Mouse (Mus musculus) 416B (cell line): ENCODE results near the gene Chrna5.
"Not testable (repeated sequence)": the region's sequence is repeated elsewhere in the genome, so short reads cannot be mapped to it uniquely, and the experiment has no call there.

Experiments used
- DNase-seq: peaks from one replicate; pipeline ENCODE4 v3.0.0; 2011; ENCODE audit warnings: low read depth

The Chrna5 gene

GRCm38 (mm10) chr9:54980674-54981073 is at the start of gene Chrna5:
Gene Chrna5, plus strand, starts transcription at chr9:54980880.
- DNase-seq, result no peak

GRCm38 (mm10) chr9:54931765-54932164 is 48.9 kb upstream of the Chrna5 start:
- peak; percentile 33 for DNase-seq

GRCm38 (mm10) chr9:54932379-54932778 is 48.3 kb upstream of the Chrna5 start:
- no peak for DNase-seq

GRCm38 (mm10) chr9:54942071-54942470 is 38.6 kb upstream of the Chrna5 start:
- no peak for DNase-seq

GRCm38 (mm10) chr9:54944467-54944866 is 36.2 kb upstream of the Chrna5 start:
- peak; percentile 32 for DNase-seq

GRCm38 (mm10) chr9:54946256-54946655 is 34.4 kb upstream of the Chrna5 start:
- DNase-seq, result no peak

- DNase-seq, result no peak
Observed at GRCm38 (mm10) chr9:54949465-54949864, 31.2 kb upstream of the Chrna5 start.

GRCm38 (mm10) chr9:54950162-54950561 is 30.5 kb upstream of the Chrna5 start:
- not testable (repeated sequence) for DNase-seq

- DNase-seq, result peak; percentile 96
Observed at GRCm38 (mm10) chr9:54950575-54951321, 29.9 kb upstream of the Chrna5 start, which contains the start of the genes Psma4 and AY074887. Gene Psma4, plus strand, starts transcription at chr9:54950790. Gene AY074887, minus strand, starts transcription at chr9:54950998.

- DNase-seq, result no peak
Observed at GRCm38 (mm10) chr9:54961059-54961458, 19.6 kb upstream of the Chrna5 start.

GRCm38 (mm10) chr9:54963669-54964068 is 17.0 kb upstream of the Chrna5 start:
- no peak for DNase-seq

- peak; percentile 15 for DNase-seq
Observed at GRCm38 (mm10) chr9:54969972-54970637, 10.6 kb upstream of the Chrna5 start.

- no peak for DNase-seq
Observed at GRCm38 (mm10) chr9:54981291-54982191, 861 bp downstream of the Chrna5 start.

GRCm38 (mm10) chr9:54982401-54982800 is 1.7 kb downstream of the Chrna5 start:
- no peak for DNase-seq

GRCm38 (mm10) chr9:54990362-54990761 is 9.7 kb downstream of the Chrna5 start:
- DNase-seq, result no peak

GRCm38 (mm10) chr9:54994381-54994780 is 13.7 kb downstream of the Chrna5 start:
- no peak for DNase-seq

- DNase-seq, result peak; percentile 21
Observed at GRCm38 (mm10) chr9:54995645-54996044, 15.0 kb downstream of the Chrna5 start.

- DNase-seq, result no peak
Observed at GRCm38 (mm10) chr9:55003609-55004008, 22.9 kb downstream of the Chrna5 start.

- no peak for DNase-seq
Observed at GRCm38 (mm10) chr9:55009692-55010091, 29.0 kb downstream of the Chrna5 start.

- no peak for DNase-seq
Observed at GRCm38 (mm10) chr9:55010588-55011350, 30.1 kb downstream of the Chrna5 start.

- DNase-seq, result no peak
Observed at GRCm38 (mm10) chr9:55016926-55017325, 36.2 kb downstream of the Chrna5 start.

- no peak for DNase-seq
Observed at GRCm38 (mm10) chr9:55023326-55023725, 42.6 kb downstream of the Chrna5 start.
